Mouse (Mus musculus) kidney, adult 2 months (tissue): ENCODE results near the gene Hdac7. TPM values are rescaled to one million over a fixed set of nuclear protein-coding genes. Genes with fewer than 3 reads are reported as not detected.

Source experiments
- DNase-seq: peaks from one replicate; pipeline ENCODE4 v3.0.0; 2021
- H3K27ac ChIP-seq: fragments of 200-500 bp; 2 replicates; pipeline ENCODE4 v1.5.1; 2012; ENCODE audit warnings: low read depth, low read length, control low read depth, inconsistent platforms; ENCODE audit not compliant: insufficient read depth
- H3K27me3 ChIP-seq: fragments of 200-500 bp; replicated peaks from 2 replicates; pipeline ENCODE4 v1.6.1; 2012; ENCODE audit warnings: mild to moderate bottlenecking, moderate library complexity, low read length, inconsistent platforms; ENCODE audit not compliant: control insufficient read depth, insufficient read depth
- H3K36me3 ChIP-seq: fragments of 200-500 bp; 2 replicates; pipeline ENCODE4 v1.6.1; 2012; ENCODE audit warnings: mild to moderate bottlenecking, moderate library complexity, low read length, inconsistent platforms; ENCODE audit not compliant: control insufficient read depth, insufficient read depth
- H3K4me1 ChIP-seq: fragments of 200-500 bp; 2 replicates; pipeline ENCODE4 v1.6.1; 2011; ENCODE audit warnings: low read length; ENCODE audit not compliant: control insufficient read depth, insufficient read depth
- H3K4me3 ChIP-seq: fragments of 200-500 bp; 2 replicates; pipeline ENCODE4 v1.5.1; 2011; ENCODE audit warnings: mild to moderate bottlenecking, low read depth, low read length, control low read depth; ENCODE audit not compliant: insufficient read depth
- CTCF ChIP-seq: fragments of 200-500 bp; conservative IDR thresholded peaks from 2 replicates; pipeline ENCODE4 v1.5.1; 2011; ENCODE audit warnings: low read depth, mild to moderate bottlenecking, control low read depth, low read length, moderate library complexity, mixed read lengths; ENCODE audit not compliant: insufficient read depth, insufficient read length
- POLR2A ChIP-seq: fragments of 200-500 bp; IDR thresholded peaks from one replicate; pipeline ENCODE4 v1.6.1; 2011; ENCODE audit warnings: low read depth, low read length, control low read depth
- WGBS: fragments of 180-500 bp; shearing (Covaris S2); methylation state at CpG from one replicate; pipeline ENCODE4 v1.1.7; 2018; 5-methylcytosine and 5-hydroxymethylcytosine counted together
- polyA plus RNA-seq: library from polyadenylated mRNA; depleted of rRNA; stranded (reverse); fragments of >200 nt; gene quantifications from 2 replicates; pipeline ENCODE4 v1.2.3, GENCODE M21; 2012; rRNA removed

Hdac7 gene
- 41.6 and 45.4 TPM in 2 replicates for polyA plus RNA-seq

GRCm38 (mm10) chr15:97844037-97845034, at the start of gene Hdac7:
Hdac7 (minus strand) TSS chr15:97844502.
- WGBS, result 80% methylated on average over 19 of the region's 19 CpGs
- peak; percentile 64 for DNase-seq

GRCm38 (mm10) chr15:97892506-97892905, 48.2 kb upstream of the Hdac7 start:
- Histone ChIP-seq H3K36me3 (no peaks in the 10 kb centered on the region), H3K4me3 (no peak overlapping the region), H3K27ac (no peak overlapping the region), H3K27me3 (no peaks in the 10 kb centered on the region), H3K4me1 (peaks cover 64% of the 10 kb centered on the region)
- no peak for TF ChIP-seq POLR2A
- TF ChIP-seq CTCF, result no peak
- WGBS, result 42% methylated on average over 8 of the region's 8 CpGs
- no peak for DNase-seq

More at GRCm38 (mm10) chr15:97844037-97845034, at the start of gene Hdac7:
- H3K36me3 ChIP-seq, result no peaks in the 10 kb centered on the region
- H3K27me3 ChIP-seq, result no peaks in the 10 kb centered on the region
- no peak for TF ChIP-seq CTCF
- no peak for TF ChIP-seq POLR2A
- peaks cover 10% of the 10 kb centered on the region for H3K4me1 ChIP-seq
- no peak within 1 kb of the TSS for H3K27ac ChIP-seq
- no peak within 1 kb of the TSS for H3K4me3 ChIP-seq

- no peaks in the 10 kb centered on the region; the same call in 1 of the 2 replicates for H3K36me3 ChIP-seq
- WGBS, result 69% methylated on average over 10 of the region's 10 CpGs
- no peak overlapping the region for H3K4me3 ChIP-seq
- no peaks in the 10 kb centered on the region for H3K27me3 ChIP-seq
- no peak overlapping the region for H3K27ac ChIP-seq
- no peak for DNase-seq
- TF ChIP-seq POLR2A (no peak), CTCF (no peak)
- H3K4me1 ChIP-seq, result peaks cover 46% of the 10 kb centered on the region
Measured at GRCm38 (mm10) chr15:97890450-97890849, 46.1 kb upstream of the Hdac7 start.

GRCm38 (mm10) chr15:97890017-97890416, 45.7 kb upstream of the Hdac7 start:
- 24% methylated on average over 11 of the region's 11 CpGs for WGBS
- H3K27ac ChIP-seq, result no peak overlapping the region
- peak; percentile 83 for DNase-seq

DNA sequence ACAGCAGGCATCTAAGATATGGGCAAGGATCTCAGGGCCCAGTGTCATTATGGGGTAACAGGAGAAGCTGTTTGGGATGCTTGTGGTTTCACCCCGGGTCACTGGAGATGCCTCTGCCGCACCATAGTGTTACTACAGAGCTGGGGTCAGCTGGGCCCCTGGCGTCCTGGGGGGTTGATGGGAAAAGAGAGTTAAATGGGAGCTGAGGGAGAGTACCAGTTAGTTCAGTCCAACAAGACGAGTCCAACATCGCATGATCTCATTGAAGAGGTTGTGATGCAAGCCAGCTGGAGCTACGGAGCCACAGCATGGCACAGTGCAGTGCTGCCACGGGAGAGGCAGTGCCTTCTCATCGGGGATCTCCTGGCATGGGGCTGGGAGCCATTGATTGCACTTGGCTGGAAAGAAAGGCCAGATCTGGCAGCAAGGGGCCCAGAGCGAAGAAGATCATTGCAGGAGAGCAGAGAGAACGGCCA, 43.3 kb upstream of the Hdac7 start:
- Histone ChIP-seq H3K27me3 (no peaks in the 10 kb centered on the region), H3K27ac (no peak overlapping the region), H3K36me3 (peaks cover 7% of the 10 kb centered on the region), H3K4me1 (peaks cover 26% of the 10 kb centered on the region), H3K4me3 (no peak overlapping the region)
- no peak for DNase-seq
- WGBS, result 73% methylated on average over 10 of the region's 10 CpGs
- TF ChIP-seq POLR2A, result no peak
- TF ChIP-seq CTCF, result no peak

More at GRCm38 (mm10) chr15:97890017-97890416, 45.7 kb upstream of the Hdac7 start:
- no peaks in the 10 kb centered on the region for H3K27me3 ChIP-seq
- TF ChIP-seq CTCF (no peak), POLR2A (no peak)
- H3K36me3 ChIP-seq, result no peaks in the 10 kb centered on the region; the same call in 1 of the 2 replicates
- no peak overlapping the region for H3K4me3 ChIP-seq
- peaks cover 42% of the 10 kb centered on the region for H3K4me1 ChIP-seq

- 49% methylated on average over 8 of the region's 8 CpGs for WGBS
- Histone ChIP-seq H3K4me3 (no peak overlapping the region), H3K27ac (peak overlapping the region; percentile 71), H3K27me3 (no peaks in the 10 kb centered on the region), H3K4me1 (peaks cover 14% of the 10 kb centered on the region; the same call in 1 of the 2 replicates), H3K36me3 (peaks cover 7% of the 10 kb centered on the region)
- DNase-seq, result peak; percentile 93
- TF ChIP-seq CTCF (no peak), POLR2A (no peak)
Measured at GRCm38 (mm10) chr15:97881423-97881822, 37.1 kb upstream of the Hdac7 start.

- no peak for TF ChIP-seq POLR2A
- TF ChIP-seq CTCF, result no peak
- WGBS, result 50% methylated on average over 9 of the region's 9 CpGs
Measured at GRCm38 (mm10) chr15:97880441-97880840, 36.1 kb upstream of the Hdac7 start.

More at GRCm38 (mm10) chr15:97880441-97880840, 36.1 kb upstream of the Hdac7 start:
- Histone ChIP-seq H3K36me3 (peaks cover 7% of the 10 kb centered on the region), H3K4me1 (peaks cover 14% of the 10 kb centered on the region; the same call in 1 of the 2 replicates), H3K4me3 (no peak overlapping the region), H3K27me3 (no peaks in the 10 kb centered on the region), H3K27ac (peak overlapping the region; percentile 57)
- peak; percentile 93 for DNase-seq
